Mouse (Mus musculus) thymus, postnatal 10 days (tissue): ENCODE data around the gene Dnah6.

ENCODE experiments used
- DNase-seq, 2 experiments: peaks; one replicate each; pipeline ENCODE4 v3.0.0; 2021; ENCODE audit warnings: low spot score in 2 of 2

Dnah6 gene

DNA sequence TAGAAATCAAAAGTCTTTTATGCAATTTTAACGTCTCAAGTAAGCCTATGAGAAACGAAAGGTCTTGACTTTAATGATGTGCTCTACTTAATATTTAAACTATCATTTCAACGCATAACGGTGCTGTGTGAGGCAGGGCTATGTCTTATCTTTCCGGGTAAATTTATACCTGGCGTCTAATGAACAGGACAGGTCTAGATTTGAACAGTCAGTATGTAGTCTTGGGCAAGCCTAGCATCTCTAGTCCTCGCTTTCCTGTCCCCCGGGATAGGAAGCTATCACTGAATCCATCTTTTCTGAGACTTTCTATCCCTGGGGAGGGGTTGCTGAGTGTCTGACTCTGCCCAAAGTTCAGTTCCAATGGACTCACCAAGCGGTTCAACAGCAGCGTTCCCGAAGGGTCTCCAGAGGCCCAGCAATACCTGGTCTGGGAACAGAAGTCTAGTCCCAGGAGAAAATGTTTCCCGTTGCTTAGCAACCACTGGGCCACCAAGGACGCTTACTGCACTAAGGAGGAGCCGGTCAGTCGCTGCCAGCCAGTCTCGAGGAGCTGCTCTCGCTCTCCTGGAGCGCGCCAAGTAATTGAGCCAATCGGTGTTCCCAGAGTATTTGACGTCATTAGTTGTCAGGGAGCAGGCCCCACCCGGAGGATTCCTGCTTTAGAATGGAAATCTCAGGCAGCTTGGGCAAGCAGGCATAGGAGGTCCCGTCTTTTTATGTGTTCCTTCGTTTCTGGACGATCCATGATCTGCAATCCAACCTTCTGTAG, at the start of gene Dnah6:
Gene Dnah6, minus strand, starts transcription at position 463 of the 769 bp plus-strand sequence.
- DNase-seq, result peak; percentile 37 to 59

DNA sequence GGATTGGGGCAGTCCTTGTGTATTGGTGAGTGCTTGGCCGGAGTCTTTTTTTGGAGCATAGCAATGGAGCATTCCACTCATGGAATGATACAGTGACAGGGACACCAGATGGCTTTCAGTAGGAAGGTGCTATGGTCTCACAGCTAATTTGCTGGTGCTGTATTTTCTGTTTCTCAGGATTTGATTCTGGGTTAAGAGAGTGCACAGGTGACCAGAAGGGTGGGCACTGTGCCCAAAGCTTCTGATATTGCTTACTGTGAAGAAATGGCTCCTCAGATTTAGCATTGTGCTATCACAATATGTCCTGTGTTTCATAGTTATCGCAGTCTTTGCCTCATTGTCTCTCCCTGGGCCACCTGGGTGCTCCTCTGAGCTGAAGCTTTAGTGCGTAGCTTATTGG, 47.9 kb upstream of the Dnah6 start:
- no peak for DNase-seq

DNA sequence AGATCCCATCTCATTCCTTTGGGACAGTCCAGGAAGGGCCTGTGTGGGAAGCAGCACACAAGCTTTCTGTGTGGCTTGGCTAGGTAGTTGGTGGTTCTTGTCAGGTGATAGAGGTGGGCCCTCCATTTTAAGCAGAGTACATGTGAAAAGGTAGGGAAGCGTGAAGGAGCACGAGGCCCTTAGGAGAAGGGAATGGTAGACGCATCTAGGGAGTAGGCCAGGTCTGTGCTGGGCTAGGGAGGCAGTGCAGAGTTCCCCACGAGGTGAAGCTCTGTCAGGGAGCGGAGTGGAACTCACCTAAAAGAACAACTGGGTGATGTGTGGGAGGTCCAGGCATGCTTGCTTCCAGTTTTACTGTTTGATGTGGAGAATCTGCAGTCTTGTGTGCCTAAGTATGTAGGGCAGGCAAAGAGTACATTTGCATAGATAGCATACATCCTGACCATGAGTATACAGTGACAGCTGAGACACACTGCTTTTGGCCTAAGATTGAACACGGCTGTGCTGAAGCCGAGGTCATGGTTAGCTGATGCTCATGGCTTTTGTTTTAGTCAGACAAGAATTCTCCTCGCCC, 46.4 kb upstream of the Dnah6 start:
- no peak for DNase-seq

DNA sequence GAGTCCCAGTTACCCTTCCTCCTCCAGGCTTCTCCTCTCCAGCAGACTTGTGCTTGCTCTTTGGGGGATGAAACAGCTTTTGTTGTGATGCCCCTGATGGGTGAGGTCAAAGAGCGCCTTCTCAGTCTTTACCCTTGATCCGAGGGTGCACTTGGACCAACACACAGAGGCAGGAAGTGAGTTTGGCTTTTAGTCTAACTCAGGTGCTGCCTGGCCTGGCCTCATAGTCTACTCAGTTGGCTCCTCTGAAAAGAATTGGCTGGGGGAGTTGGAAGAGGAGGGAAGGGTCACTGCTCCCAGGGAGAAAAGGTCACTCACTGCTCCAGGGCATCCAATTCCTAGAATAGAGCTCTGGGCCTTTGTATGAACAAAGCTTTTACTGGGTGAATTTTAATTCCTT, 43.4 kb upstream of the Dnah6 start:
- no peak for DNase-seq

DNA sequence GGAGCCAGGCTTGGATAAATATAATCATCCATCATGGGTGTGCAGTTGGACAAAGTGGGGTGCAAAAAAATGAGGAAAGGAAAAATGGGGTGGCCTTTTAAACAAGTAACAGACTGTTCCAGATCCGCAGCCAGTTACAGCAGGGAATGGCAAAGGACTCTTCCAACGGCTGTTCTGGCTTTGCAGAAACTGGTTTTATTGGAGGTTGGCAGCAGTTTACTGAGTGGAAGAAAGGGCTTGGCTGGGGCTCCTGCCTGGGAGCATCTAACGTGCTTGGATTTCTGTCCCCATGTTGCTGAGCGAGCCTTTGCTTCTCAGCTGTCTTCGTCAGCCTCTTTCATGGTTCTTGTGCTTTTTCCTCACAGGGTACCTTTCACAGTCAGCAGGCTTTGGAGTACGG, 38.7 kb upstream of the Dnah6 start:
- DNase-seq, result no peak

DNA sequence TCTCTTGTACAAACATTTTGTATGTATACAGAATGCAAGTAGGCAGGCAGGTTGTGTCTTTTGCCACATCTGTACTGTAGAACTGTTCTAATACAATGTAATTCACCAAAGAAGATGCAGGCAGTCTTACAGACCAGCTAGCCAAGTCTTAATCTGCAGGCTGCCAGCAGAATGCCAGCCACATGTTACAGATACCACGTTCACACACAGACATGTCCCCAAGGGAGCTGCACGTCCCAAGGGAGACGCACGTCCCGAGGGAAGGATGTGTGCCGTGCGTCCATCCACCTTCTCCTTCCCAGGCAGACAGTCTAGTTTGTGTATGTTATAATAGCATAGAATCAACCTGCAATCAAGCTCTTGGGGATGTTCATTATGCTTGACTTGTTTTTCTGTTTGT, 35.6 kb upstream of the Dnah6 start:
- no peak for DNase-seq

DNA sequence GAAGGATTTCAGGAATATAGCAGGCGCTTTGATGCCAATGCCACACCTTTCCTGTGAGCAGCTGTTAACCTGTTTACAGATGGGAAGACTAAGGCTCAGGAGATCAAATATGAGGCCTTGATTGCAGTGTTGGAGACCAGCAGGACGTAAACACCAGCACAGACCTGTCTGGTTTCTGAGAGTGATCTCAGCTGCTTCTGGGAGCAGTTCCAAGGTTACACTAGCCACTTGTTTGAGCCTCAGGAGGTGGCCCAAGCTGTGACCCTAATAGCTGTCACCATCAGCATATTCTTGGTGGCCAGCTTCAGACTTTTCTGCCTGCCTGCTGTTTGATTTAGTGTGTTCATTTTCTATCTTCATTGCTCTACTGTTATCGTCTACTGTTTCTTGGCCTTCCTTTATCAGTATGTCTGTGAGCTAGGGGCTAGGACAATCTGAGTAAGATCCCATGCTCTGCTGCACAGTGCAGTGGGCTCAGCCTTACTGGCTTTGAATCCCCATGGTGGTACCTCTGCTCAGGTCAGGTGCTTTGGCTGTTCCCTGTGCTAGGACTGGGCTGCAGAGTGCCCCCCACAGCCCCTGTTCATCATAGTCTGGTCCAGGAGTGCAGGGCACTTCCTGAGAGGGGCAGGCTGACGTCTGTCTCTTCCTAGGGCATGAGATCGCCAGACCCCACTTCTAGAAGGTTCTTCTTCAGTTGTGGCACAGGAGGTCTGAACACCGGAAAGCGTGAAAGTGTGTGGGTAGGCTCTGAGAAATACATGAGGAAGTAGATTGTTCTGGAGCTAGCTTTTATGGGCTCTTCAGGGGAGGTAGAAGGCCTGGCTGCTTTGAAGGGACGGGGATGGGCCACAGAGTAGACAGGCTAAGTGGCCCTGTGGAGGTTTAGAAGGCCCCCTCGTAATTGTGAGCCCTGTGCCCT, 33.1 kb upstream of the Dnah6 start:
- no peak for DNase-seq

DNA sequence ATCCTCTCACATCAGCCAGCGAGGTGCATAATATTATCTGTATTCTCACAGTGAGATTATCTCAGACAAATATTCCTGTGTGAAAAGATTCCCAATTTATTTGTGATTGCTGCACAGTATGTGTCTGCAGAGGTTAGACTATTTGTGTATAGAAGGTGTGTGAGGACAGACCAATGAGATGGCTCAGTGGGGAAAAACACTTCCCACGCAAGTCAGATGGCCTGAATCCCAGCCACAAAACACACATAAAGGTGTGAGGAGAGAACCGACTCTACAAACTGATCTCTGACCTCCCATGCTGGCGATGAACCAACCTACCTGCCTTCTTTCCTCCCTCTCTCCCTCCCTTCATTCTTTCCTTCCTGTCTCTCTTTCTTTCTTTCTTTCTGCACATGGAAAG, 32.1 kb upstream of the Dnah6 start:
- no peak for DNase-seq

DNA sequence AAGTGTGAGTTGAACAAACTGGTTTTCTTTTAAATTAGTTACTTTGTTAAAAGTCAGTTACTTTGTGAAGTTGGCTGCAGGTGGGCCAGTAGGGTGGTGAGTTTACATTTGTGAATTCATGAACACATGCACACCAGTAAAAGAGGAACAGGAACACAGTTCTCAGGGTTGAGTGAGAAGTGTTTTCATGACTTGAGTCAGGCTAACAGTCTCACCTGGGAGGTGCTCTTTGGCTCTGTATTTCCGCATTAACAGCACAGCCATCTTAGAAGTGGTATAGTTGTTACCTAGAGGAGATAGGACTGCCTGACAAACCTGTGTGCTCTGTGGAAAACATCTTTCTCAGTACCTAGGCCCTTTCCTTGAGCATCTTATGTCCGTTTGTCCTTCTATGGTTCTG, 31.6 kb upstream of the Dnah6 start:
- no peak for DNase-seq

DNA sequence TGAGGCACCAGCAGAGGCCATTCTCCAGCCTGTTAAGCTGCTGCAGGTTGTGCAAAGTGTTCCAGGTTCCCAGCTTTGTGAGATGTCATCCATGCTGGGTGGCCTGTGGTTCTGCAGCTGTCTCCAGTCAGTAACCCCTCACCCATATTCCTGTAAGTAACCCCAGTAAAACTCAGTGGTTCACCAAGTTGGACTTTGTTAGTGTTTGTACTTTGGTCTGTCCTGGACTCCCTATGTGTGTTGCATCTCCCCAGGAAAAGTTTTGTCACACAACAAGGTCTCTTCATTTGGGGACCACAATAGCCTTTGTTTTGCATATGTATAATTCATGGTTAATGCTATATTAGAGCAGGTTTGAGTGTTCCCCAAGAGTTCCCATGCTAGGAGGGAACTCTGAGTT, 30.9 kb upstream of the Dnah6 start:
- no peak for DNase-seq

DNA sequence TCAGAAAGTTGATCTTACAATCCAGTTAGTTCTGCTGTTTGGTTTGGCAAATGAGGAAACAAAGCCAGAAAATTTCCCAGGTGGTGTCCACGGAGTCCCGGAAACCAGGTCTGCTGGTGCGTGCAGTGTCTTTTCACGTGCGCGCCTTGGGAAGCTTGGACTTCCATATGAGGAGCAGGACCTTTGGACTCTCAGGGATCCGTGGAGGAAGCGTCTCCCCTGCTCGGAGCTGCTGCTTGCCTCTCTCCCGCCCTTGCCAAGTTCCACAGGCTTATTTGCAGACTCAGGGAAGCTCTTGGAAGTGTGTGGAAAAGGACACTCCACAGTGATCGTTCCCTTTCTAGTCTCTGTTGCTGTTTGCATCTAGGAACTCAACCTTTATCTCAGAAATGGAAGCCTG, 29.9 kb upstream of the Dnah6 start:
- DNase-seq, result no peak

DNA sequence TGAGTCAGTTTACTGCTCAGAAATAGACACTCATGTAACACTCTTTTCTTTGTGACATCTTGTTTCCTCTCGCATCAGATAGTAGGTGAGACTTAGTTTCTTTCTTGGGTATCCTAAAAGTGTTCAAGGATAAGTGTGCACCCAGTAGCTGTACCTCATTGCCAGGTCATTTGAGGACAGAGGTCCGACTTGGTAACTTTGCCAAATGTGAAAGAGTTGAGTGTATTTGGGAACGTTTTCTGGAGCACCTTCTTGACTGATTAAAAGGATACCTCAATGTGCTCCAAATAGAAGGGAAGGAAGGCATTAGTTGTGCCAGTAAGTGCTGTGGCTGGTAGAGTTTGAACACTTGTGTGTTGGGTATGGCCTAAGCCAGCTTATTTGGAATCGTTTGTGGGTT, 28.4 kb upstream of the Dnah6 start:
- DNase-seq, result no peak

DNA sequence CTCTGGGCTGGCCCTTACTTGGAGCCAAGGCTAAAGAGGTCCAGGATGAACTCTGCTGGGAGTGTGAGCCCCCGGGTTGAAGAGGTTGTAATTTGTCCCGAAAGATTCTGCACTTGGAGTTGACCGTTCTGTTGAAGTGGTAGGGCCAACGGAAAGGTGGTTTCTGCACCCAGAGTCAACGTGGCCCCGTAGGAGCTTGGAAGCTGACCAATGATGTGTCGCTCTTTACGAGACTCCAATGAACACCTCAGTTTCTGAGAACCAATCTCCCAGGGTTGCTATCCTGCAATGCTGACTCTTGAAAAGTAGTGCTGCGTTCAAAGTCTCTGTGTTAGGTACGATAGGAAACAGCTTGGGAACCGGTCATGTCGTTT, 27.6 kb upstream of the Dnah6 start:
- no peak for DNase-seq

DNA sequence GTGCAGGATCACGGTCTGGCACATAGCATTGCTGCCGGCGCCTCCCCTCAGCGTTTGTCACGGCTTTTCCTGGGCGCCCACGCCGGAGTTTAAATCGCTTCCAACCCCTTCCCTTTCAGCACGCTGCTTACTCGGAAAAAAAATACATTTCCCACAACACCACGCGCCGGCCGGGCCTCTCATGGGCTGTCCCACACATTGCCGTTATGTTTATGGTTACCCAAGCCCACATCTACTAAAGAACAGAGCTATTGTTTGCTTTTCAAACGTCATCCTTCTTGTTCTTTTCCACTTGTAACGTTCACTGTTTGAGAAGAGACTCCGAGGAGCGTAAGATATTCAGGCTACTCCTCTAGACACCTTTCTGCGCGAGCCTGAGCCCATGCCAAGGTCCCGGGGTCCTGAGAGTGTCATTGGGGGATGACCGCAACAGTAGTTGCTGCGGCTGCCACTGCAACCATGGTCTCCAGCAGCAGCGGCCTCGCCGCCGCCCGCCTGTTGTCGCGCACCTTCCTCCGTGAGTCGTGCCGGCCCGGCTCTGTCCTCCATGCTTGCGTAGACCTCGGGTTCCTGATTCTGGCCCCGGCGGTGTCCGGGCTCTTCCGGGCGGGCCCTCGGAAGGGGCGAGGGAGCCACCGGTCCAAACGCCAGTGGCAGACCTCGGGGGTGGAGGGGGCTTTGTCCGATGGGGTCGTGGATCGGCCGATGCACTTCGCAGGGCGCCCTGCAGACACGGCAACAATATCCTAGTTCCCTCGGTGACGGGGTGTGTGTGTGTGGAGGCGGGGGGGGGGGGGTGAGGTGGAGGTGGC, 27.0 kb upstream of the Dnah6 start, which contains the start of gene Suclg1:
Gene Suclg1, plus strand, starts transcription at position 146 of the 812 bp plus-strand sequence.
- peak; percentile 76 to 77 for DNase-seq

DNA sequence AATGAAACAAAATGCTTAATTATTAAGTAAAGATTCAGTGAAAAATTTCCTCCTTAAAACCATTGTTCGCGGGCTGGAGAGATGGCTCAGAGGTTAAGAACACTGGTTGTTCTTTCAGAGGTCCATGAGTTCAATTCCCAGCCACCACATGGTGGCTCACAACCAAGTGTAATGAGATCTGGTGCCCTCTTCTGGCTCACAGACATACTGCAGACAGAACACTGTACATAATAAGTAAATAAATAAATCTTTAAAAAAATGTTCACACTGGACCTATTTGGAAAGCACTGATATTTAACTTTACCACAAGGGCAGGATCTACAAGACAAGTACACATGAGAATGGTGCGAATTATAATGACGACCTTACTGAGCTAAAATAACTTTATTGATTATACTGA, 26.0 kb upstream of the Dnah6 start:
- DNase-seq, result peak; percentile 33 to 38

DNA sequence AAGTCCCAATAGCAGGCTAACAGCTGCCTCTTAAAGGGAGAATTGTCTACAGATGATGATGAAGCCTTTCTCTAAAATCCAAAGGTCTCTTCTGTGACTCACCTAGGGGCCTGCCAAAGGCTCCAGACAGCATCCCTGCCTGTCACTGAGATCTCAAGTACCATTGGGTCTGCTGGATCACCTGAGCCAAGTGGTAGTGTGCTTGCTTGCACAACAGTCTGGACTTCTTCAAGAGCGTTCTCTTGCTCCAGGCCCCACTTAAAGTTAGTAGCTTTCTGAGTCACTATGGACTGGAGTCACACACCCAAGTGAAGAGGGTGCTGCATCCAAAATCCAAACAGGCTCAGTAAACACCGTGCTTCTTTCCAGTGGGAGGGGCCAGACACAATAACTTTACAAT, 25.4 kb upstream of the Dnah6 start:
- no peak for DNase-seq

DNA sequence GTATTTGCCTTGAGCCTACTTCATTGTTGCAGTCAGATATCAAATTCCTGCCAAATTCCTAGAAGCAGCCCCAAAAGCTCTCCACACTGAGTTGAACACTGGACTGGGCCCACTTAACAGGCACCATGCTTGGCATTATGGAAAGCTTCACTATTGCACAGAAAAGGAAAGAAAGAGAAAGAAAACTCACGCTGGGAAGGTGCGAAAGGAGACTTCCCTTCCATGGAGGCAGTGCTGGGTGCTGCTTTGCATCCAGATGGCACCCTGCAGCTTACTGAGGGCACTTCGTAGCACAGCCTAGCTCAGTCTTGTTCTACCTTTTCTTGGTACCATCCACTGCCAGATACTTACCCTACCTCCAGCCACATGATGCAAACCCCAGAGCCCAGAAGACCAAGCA, 14.2 kb upstream of the Dnah6 start:
- no peak for DNase-seq

DNA sequence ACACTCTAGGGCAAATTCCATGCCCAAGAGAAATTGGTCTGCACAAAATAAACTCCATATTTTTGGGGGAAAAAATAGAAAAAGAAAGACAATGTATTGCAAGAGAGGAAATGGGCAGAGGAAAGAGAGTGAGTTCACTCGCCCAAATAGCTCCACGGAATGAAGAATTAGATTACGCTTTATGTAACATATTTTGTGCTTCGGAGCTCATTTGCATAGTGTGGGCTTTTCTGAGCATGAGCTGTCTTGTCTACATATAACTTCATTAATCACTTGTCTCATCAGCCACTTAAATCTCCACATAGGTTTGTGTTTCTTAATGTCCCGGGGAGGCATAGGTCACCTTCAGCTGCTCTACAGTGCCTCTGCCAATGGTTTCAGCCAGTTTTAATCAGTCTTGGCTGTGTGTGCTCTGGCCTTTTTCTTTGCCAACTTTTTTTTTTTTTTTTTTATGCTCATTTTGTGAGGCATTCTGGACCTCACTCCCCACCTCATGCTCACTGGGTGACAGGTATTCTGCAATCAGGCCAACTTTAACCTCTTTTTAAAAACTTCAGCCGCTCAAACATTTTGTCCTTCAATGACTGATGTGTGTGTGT, 12.9 kb upstream of the Dnah6 start:
- DNase-seq, result no peak

DNA sequence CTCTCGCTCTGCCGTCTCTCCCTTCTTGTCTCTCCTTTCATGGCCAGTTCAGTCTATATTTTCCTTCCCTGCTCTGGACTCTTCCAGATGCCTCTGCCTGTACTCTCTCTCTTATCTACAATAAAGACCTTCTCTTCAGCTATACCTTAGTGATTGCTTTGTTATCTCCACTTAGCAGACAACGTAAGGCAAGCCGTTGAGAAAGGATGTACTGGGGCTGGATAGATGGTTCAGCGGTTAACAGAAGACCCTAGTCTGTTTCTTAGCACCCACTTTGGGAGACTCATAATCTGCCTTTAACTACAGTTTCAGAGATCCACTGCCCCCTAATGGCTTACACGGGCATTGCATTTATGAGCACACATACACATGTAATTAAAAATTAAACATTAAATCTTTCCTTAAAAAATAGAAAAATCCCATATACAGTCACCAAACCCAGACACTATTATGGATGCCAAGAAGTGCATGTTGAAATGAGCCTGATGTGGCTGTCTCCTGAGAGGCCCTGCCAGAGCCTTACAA, 11.8 kb upstream of the Dnah6 start:
- peak in 1 of 2 experiments; percentile 38 for DNase-seq

DNA sequence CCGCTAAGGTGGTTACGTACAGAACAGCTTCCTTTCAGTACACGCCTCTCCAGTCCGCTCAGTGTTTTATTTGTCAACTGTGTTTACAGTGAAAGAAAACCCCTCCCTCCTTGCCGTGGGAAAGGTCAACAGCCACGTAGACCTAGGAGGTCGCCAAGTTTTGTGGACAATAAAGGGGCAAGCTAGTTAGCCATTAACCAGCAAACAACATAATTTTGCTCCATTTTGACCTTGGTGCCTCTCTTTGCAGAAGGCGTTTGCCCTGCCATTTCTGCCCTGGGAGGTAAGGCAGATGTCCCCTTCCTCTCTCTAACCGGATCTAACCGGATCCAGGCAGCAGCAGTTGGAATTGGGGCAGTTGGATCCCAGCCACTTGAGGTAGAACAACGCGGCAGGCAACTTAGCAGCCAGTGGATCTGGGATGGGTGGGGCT, 10.7 kb upstream of the Dnah6 start:
- no peak for DNase-seq

DNA sequence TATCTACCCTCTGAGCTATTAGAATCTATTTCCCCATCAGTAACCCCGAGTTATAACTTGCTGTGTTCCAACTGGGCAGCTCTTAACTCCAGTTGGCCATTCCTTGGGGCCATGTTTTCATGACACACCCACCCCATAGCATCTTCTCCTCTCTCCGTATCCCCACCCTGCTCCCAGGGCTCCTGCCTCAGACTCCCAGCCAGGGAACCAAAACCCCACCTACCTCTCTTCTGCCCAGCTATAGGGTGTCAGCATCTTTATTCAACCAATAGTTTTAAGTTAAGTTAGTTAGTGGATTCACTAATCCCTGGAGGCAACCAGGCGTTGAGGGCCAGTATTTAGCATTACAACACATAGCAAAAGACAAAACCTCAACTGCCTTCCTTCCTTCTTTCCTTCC, 7.4 kb upstream of the Dnah6 start:
- no peak for DNase-seq
